Mouse (Mus musculus) heart, embryonic 11.5 days (tissue): ENCODE results near the gene Dscam. TPM values are rescaled to one million over a fixed set of nuclear protein-coding genes. Genes with fewer than 3 reads are reported as not detected.

Source experiments
- ATAC-seq: fragments of 200-750 bp; cut with Nextera tagmentation; replicated peaks from 2 replicates; pipeline ENCODE4 v1.8.0; 2017; ENCODE audit warnings: moderate library complexity; ENCODE audit not compliant: insufficient number of reproducible peaks, low FRiP score, low TSS enrichment
- H3K27ac ChIP-seq: fragments of 300-500 bp; sonication (generic); 2 replicates; pipeline ENCODE4 v1.5.1; 2014; ENCODE audit warnings: mild to moderate bottlenecking, low read depth, low read length
- H3K27me3 ChIP-seq: fragments of 300-500 bp; sonication (generic); 2 replicates; pipeline ENCODE4 v1.6.1; 2014; ENCODE audit warnings: mild to moderate bottlenecking, low read length, mixed read lengths; ENCODE audit not compliant: control insufficient read depth, insufficient read depth
- H3K36me3 ChIP-seq: fragments of 300-500 bp; sonication (generic); 2 replicates; pipeline ENCODE4 v1.6.1; 2014; ENCODE audit warnings: mild to moderate bottlenecking, low read length, moderate library complexity, mixed read lengths; ENCODE audit not compliant: control insufficient read depth, insufficient read depth
- H3K4me1 ChIP-seq: fragments of 300-500 bp; sonication (generic); 2 replicates; pipeline ENCODE4 v1.6.1; 2014; ENCODE audit warnings: low read length; ENCODE audit not compliant: control insufficient read depth, insufficient read depth
- H3K4me2 ChIP-seq: fragments of 300-500 bp; sonication (generic); 2 replicates; pipeline ENCODE4 v1.6.1; 2014; ENCODE audit warnings: mild to moderate bottlenecking, moderate library complexity
- H3K4me3 ChIP-seq: fragments of 300-500 bp; sonication (generic); 2 replicates; pipeline ENCODE4 v1.5.1; 2014; ENCODE audit warnings: low read depth, low read length
- H3K9ac ChIP-seq: fragments of 300-500 bp; sonication (generic); 2 replicates; pipeline ENCODE4 v1.6.1; 2014; ENCODE audit warnings: mild to moderate bottlenecking, low read depth, low read length, moderate library complexity
- H3K9me3 ChIP-seq: fragments of 300-500 bp; sonication (generic); replicated peaks from 2 replicates; pipeline ENCODE4 v1.6.1; 2016; ENCODE audit warnings: low read length; ENCODE audit not compliant: control insufficient read depth
- WGBS: fragments of 180-500 bp; shearing (Covaris S2); extraction: QIAGEN DNeasy Blood & Tissue Kit; methylation state at CpG from one replicate; pipeline ENCODE4 v1.1.7; 2014; ENCODE audit not compliant: insufficient replicate concordance; 5-methylcytosine and 5-hydroxymethylcytosine counted together
- polyA plus RNA-seq: library from polyadenylated mRNA; unstranded; fragments of >200 nt; fragmentation: Nextera tagmentation; extraction: Ambion mirVana; gene quantifications from 2 replicates; pipeline ENCODE4 v1.2.1, GENCODE M21; 2014

Dscam gene
- polyA plus RNA-seq = 0.08 and 0.10 TPM in 2 replicates

- no peak within 1 kb of the TSS; the same call in 1 of the 2 replicates for H3K9ac ChIP-seq
Observed at GRCm38 (mm10) chr16:97170513-97171081, at the start of gene Dscam. TSS of gene Dscam (minus strand) at chr16:97170752.

GRCm38 (mm10) chr16:97219381-97219780 is 48.8 kb upstream of the Dscam start:
- Histone ChIP-seq H3K4me3 (no peak overlapping the region), H3K27ac (no peak overlapping the region), H3K4me2 (no peak overlapping the region), H3K27me3 (no peaks in the 10 kb centered on the region), H3K9me3 (no peaks in the 10 kb centered on the region), H3K36me3 (no peaks in the 10 kb centered on the region), H3K4me1 (no peaks in the 10 kb centered on the region), H3K9ac (no peak overlapping the region)
- WGBS = 70% methylated on average over 2 of the region's 2 CpGs
- ATAC-seq = no peak

More at GRCm38 (mm10) chr16:97170513-97171081, at the start of gene Dscam:
- WGBS = under 1% methylated on average over 49 of the region's 60 CpGs
- Histone ChIP-seq H3K36me3 (no peaks in the 10 kb centered on the region), H3K4me3 (peak within 1 kb of the TSS; percentile 56), H3K27me3 (peaks cover 62% of the 10 kb centered on the region), H3K4me2 (peak within 1 kb of the TSS; percentile 99), H3K4me1 (no peaks in the 10 kb centered on the region), H3K9me3 (no peaks in the 10 kb centered on the region), H3K27ac (no peak within 1 kb of the TSS)
- no peak for ATAC-seq

- H3K4me3 ChIP-seq = no peak overlapping the region
- H3K27me3 ChIP-seq = no peaks in the 10 kb centered on the region
- ATAC-seq = no peak
- H3K9me3 ChIP-seq = no peaks in the 10 kb centered on the region
- H3K4me2 ChIP-seq = no peak overlapping the region
- no peaks in the 10 kb centered on the region for H3K4me1 ChIP-seq
- no peaks in the 10 kb centered on the region for H3K36me3 ChIP-seq
- H3K9ac ChIP-seq = no peak overlapping the region
- H3K27ac ChIP-seq = no peak overlapping the region
- WGBS = 66% methylated on average over 5 of the region's 5 CpGs
Observed at GRCm38 (mm10) chr16:97209997-97210396, 39.4 kb upstream of the Dscam start.

GRCm38 (mm10) chr16:97208276-97208675 is 37.7 kb upstream of the Dscam start:
- Histone ChIP-seq H3K27me3 (no peaks in the 10 kb centered on the region), H3K4me2 (no peak overlapping the region), H3K9me3 (no peaks in the 10 kb centered on the region), H3K9ac (no peak overlapping the region), H3K4me3 (no peak overlapping the region), H3K36me3 (no peaks in the 10 kb centered on the region), H3K4me1 (no peaks in the 10 kb centered on the region), H3K27ac (no peak overlapping the region)
- no peak for ATAC-seq
- 58% methylated on average over 2 of the region's 2 CpGs for WGBS

GRCm38 (mm10) chr16:97204090-97204489 is 33.5 kb upstream of the Dscam start:
- WGBS = 68% methylated on average over 2 of the region's 2 CpGs
- H3K27ac ChIP-seq = no peak overlapping the region

GRCm38 (mm10) chr16:97203554-97203953 is 33.0 kb upstream of the Dscam start:
- Histone ChIP-seq H3K36me3 (no peaks in the 10 kb centered on the region), H3K4me1 (no peaks in the 10 kb centered on the region), H3K27ac (no peak overlapping the region), H3K4me2 (no peak overlapping the region), H3K9ac (no peak overlapping the region), H3K9me3 (no peaks in the 10 kb centered on the region), H3K27me3 (no peaks in the 10 kb centered on the region), H3K4me3 (no peak overlapping the region)
- ATAC-seq = no peak
- 77% methylated on average over 2 of the region's 2 CpGs for whole genome bisulfite sequencing

More at GRCm38 (mm10) chr16:97204090-97204489, 33.5 kb upstream of the Dscam start:
- no peaks in the 10 kb centered on the region for H3K36me3 ChIP-seq
- no peak overlapping the region for H3K4me2 ChIP-seq
- H3K4me1 ChIP-seq = no peaks in the 10 kb centered on the region
- H3K4me3 ChIP-seq = no peak overlapping the region
- H3K9me3 ChIP-seq = no peaks in the 10 kb centered on the region
- ATAC-seq = no peak
- H3K9ac ChIP-seq = no peak overlapping the region
- H3K27me3 ChIP-seq = no peaks in the 10 kb centered on the region

GRCm38 (mm10) chr16:97194630-97195029 is 24.1 kb upstream of the Dscam start:
- ATAC-seq = no peak
- Histone ChIP-seq H3K9me3 (no peaks in the 10 kb centered on the region), H3K4me3 (no peak overlapping the region), H3K36me3 (no peaks in the 10 kb centered on the region), H3K27ac (no peak overlapping the region), H3K4me1 (no peaks in the 10 kb centered on the region), H3K27me3 (no peaks in the 10 kb centered on the region), H3K9ac (no peak overlapping the region), H3K4me2 (no peak overlapping the region)
- WGBS = 75% methylated on average over 2 of the region's 2 CpGs

- Histone ChIP-seq H3K4me2 (no peak overlapping the region), H3K4me1 (no peaks in the 10 kb centered on the region), H3K9me3 (no peaks in the 10 kb centered on the region), H3K36me3 (no peaks in the 10 kb centered on the region), H3K9ac (no peak overlapping the region), H3K27ac (no peak overlapping the region), H3K27me3 (no peaks in the 10 kb centered on the region), H3K4me3 (no peak overlapping the region)
- 76% methylated on average over 1 of the region's 1 CpGs for WGBS
- no peak for ATAC-seq
Observed at GRCm38 (mm10) chr16:97194179-97194578, 23.6 kb upstream of the Dscam start.

GRCm38 (mm10) chr16:97192296-97192695 is 21.7 kb upstream of the Dscam start:
- Histone ChIP-seq H3K27ac (no peak overlapping the region), H3K4me3 (no peak overlapping the region), H3K36me3 (no peaks in the 10 kb centered on the region), H3K4me2 (no peak overlapping the region), H3K4me1 (no peaks in the 10 kb centered on the region), H3K27me3 (no peaks in the 10 kb centered on the region), H3K9ac (no peak overlapping the region), H3K9me3 (no peaks in the 10 kb centered on the region)
- ATAC-seq = no peak
- 74% methylated on average over 4 of the region's 4 CpGs for WGBS
